ENCODE assay signal across 13 mouse cellular contexts in genomic region chr16:21286099-21286498, GRCm38 (mm10).
DNase-seq lines count a peak whose midpoint lies in the region; ATAC-seq and TF ChIP-seq lines count a peak whose summit lies in the region.
"Had no signal": no experiment of that assay in that cellular context is flagged by ENCODE, and none has a peak within 500 bp of the region (broad histone marks: within the 10 kb centered on the region; RNA-seq: fewer than 3 reads in every experiment).

No protein-coding gene starts in this region.

- H3K4me1 ChIP-seq in embryonic facial prominence, embryonic 14.5 days (ENCODE audit: control insufficient read depth, insufficient read depth, low read length), result peaks cover 29% of the 10 kb centered on the region

- peak; percentile 9 to 54 for DNase-seq in kidney, postnatal 36 days
- no peak for DNase-seq in kidney, adult 18-20 months
- DNase-seq in Patski (ENCODE audit: low read depth, low spot score), result peak; percentile 55
- DNase-seq in embryonic facial prominence, embryonic 14.5 days (ENCODE audit: low spot score), result peak; percentile 77
- peak; percentile 50 to 68 for DNase-seq in lung, postnatal 4 days
- DNase-seq in natural killer cell, adult 2 months (ENCODE audit: low spot score in 2 of 2), result no peak
- DNase-seq in adrenal gland, postnatal 36 days, result no peak
- no peak for DNase-seq in thymus, postnatal 36 days
- DNase-seq: cerebellum, postnatal 36 days; thymus, postnatal 4 days had no signal

- CTCF ChIA-PET in Patski (lab: Charles Lee), result no interaction called here

- no peak for TF ChIP-seq CTCF in Patski (IDR thresholded peaks at IDR 0.05)

- peak; percentile 50 for ATAC-seq in Patski
- no peak for ATAC-seq in embryonic facial prominence, embryonic 14.5 days (ENCODE audit: low read depth)
- ATAC-seq: forebrain, embryonic 16.5 days had no signal

- H3K36me3 ChIP-seq in embryonic facial prominence, embryonic 14.5 days (ENCODE audit: control insufficient read depth, insufficient read depth, low read length), result no peaks in the 10 kb centered on the region
- H3K36me3 ChIP-seq: heart, embryonic 12.5 days had no signal

- 0 out of 2 replicates have a peak, but pooled peaks cover 8% of the 10 kb centered on the region for H3K9me3 ChIP-seq in embryonic facial prominence, embryonic 14.5 days (ENCODE audit: control insufficient read depth, low read length)

- 32% methylated on average over 4 of the region's 4 CpGs for WGBS in embryonic facial prominence, embryonic 14.5 days

- H3K9ac ChIP-seq in embryonic facial prominence, embryonic 14.5 days (ENCODE audit: low read depth, low read length), result no peak overlapping the region
- H3K9ac ChIP-seq: heart, embryonic 12.5 days had no signal

- H3K4me3 ChIP-seq in embryonic facial prominence, embryonic 14.5 days (ENCODE audit: low read depth, low read length), result no peak overlapping the region
- H3K4me3 ChIP-seq: heart, embryonic 12.5 days; megakaryocyte, embryonic 14.5 days had no signal

- H3K4me2 ChIP-seq in embryonic facial prominence, embryonic 14.5 days (ENCODE audit: low read depth, low read length), result no peak overlapping the region
- H3K4me2 ChIP-seq: heart, embryonic 12.5 days had no signal

- H3K27me3 ChIP-seq in Patski, result no peaks in the 10 kb centered on the region
- no peaks in the 10 kb centered on the region for H3K27me3 ChIP-seq in embryonic facial prominence, embryonic 14.5 days (replicated peaks; ENCODE audit: control insufficient read depth, insufficient read depth, low read length)

- POLR2A ChIA-PET in Patski (lab: Charles Lee), result no interaction called here

- in situ Hi-C loops in Patski (cut with MboI; ENCODE audit: low pct_unique_long_range_greater_than_20kb), result no loop called here

- 0 out of 2 replicates have a peak overlapping the region, but pooled peaks have one; percentile 15 for H3K27ac ChIP-seq in embryonic facial prominence, embryonic 14.5 days (replicated peaks; ENCODE audit: low read depth, low read length)

Comparison
In these comparisons a context has a peak if more than half of its experiments do, and no peak if none do; other contexts are left out.
1. DNase-seq: peak in kidney, postnatal 36 days (2 of 2), Patski (single experiment), embryonic facial prominence, embryonic 14.5 days (single experiment) and lung, postnatal 4 days (2 of 2); none in kidney, adult 18-20 months (single experiment), natural killer cell, adult 2 months (0 of 2), adrenal gland, postnatal 36 days (0 of 2) and thymus, postnatal 36 days (0 of 2).